Comparison of ENCODE assay signal across 11 mouse cellular contexts in the genomic region with DNA sequence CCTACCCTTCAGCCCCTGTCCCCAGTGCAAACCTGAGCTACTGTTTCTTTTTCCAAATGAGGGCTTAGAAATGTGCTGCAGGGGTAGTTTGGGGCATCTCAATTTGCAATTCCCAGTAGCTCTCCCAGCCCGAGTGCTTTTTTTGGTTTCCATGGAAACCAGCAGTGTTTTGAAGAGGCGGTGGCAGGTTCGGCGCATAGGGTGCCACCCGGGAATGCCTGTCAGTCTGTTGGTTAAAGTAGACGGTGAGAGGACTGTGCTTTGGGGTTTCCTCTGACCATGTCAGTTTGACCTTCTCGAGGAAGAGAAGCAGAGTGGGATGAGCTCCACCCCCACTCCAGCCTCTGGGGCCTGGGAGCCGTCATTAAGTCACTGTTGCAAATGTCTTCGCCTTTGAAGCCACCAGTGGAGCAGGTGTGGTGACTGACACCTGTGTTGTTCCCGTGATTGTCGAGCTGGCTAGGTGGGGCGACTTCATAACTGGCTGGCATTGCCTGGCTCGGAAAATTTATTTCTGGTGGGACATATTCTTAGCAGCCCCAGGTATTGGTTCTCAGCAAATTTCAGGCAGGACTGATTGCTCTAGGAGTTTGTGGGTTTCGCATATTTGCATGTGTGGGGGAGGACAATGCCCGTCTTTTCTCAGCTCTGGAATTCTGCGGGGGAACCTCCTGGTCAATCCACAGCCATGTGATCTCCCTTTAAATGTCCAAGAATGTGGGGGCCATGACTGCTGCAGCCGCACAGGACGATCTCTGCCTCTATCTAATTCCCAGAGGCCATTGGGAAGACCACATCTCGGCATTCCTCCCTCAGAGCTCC. TPM values are rescaled to one million over a fixed set of nuclear protein-coding genes. Genes with fewer than 3 reads are reported as not detected.
A peak's percentile ranks its signal among the peaks of the same experiment; 100 is the strongest.
DNase-seq lines count a peak whose midpoint lies in the region; ATAC-seq lines count a peak whose summit lies in the region.
"Had no signal": no experiment of that assay in that cellular context is flagged by ENCODE, and none has a peak within 500 bp of the region (broad histone marks: within the 10 kb centered on the region; RNA-seq: fewer than 3 reads in every experiment).

No protein-coding gene starts in this region.

- H3K4me3 ChIP-seq in hindbrain, embryonic 16.5 days (ENCODE audit: low read length): no peak overlapping the region
- no peak overlapping the region for H3K4me3 ChIP-seq in neural tube, embryonic 12.5 days

- WGBS in hindbrain, embryonic 16.5 days: 9% methylated on average over 19 of the region's 19 CpGs
- 14% methylated on average over 19 of the region's 19 CpGs for WGBS in neural tube, embryonic 12.5 days

- H3K9ac ChIP-seq in hindbrain, embryonic 16.5 days (ENCODE audit: low read depth, low read length): no peak overlapping the region; the same call in 1 of the 2 replicates
- no peak overlapping the region for H3K9ac ChIP-seq in neural tube, embryonic 12.5 days

- H3K9me3 ChIP-seq in hindbrain, embryonic 16.5 days (ENCODE audit: control insufficient read depth, low read length): no peaks in the 10 kb centered on the region
- 0 out of 2 replicates have a peak, but pooled peaks cover 2% of the 10 kb centered on the region for H3K9me3 ChIP-seq in neural tube, embryonic 12.5 days

- H3K36me3 ChIP-seq in hindbrain, embryonic 16.5 days (ENCODE audit: control insufficient read depth, insufficient read depth, low read length): no peaks in the 10 kb centered on the region
- H3K36me3 ChIP-seq in neural tube, embryonic 12.5 days: no peaks in the 10 kb centered on the region

- peak; percentile 81 for ATAC-seq in hindbrain, embryonic 16.5 days
- ATAC-seq in neural tube, embryonic 12.5 days (ENCODE audit: low FRiP score, low read depth): 0 out of 2 replicates have a peak, but pooled peaks have one; percentile 13

- H3K27me3 ChIP-seq in hindbrain, embryonic 16.5 days (replicated peaks; ENCODE audit: control insufficient read depth, insufficient read depth, low read length): no peaks in the 10 kb centered on the region
- no peaks in the 10 kb centered on the region; the same call in 1 of the 2 replicates for H3K27me3 ChIP-seq in neural tube, embryonic 12.5 days (replicated peaks)

- peaks cover 28% of the 10 kb centered on the region for H3K4me1 ChIP-seq in hindbrain, embryonic 16.5 days (ENCODE audit: control insufficient read depth, insufficient read depth, low read depth, low read length)
- H3K4me1 ChIP-seq in neural tube, embryonic 12.5 days: peaks cover 15% of the 10 kb centered on the region

- H3K4me2 ChIP-seq in hindbrain, embryonic 16.5 days (ENCODE audit: low read length): peak overlapping the region; percentile 25
- H3K4me2 ChIP-seq in neural tube, embryonic 12.5 days (replicated peaks): peak overlapping the region; percentile 33

- peak overlapping the region; percentile 66 for H3K27ac ChIP-seq in hindbrain, embryonic 16.5 days (ENCODE audit: low read depth, low read length)
- H3K27ac ChIP-seq in neural tube, embryonic 12.5 days: no peak overlapping the region

- peak; percentile 24 for DNase-seq in adrenal gland, postnatal 14 days
- no peak for DNase-seq in adrenal gland, adult 18-20 months (ENCODE audit: low spot score in 2 of 2)
- peak; percentile 53 for DNase-seq in embryo, embryonic 11.5 days (ENCODE audit: low read depth, low spot score)
- DNase-seq in lung, adult 18-20 months: no peak
- DNase-seq in kidney, postnatal 36 days: no peak
- no peak for DNase-seq in thymus, postnatal 4 days

RNA-seq across cellular contexts. Expression of gene Asphd2, which starts 17.1 kb away (rescaled TPM):
- 1.3 and 4.4 TPM in 2 replicates for total RNA-seq in adrenal gland, postnatal 14 days (2021)
- 1 to 10 TPM; 3.4 to 4.3 TPM for total RNA-seq in adrenal gland, adult 18-20 months (2021)
- 29.5 and 37.0 TPM in 2 replicates for polyA plus RNA-seq in hindbrain, embryonic 16.5 days (2015; fragmentation: Nextera tagmentation; extraction: Ambion mirVana)
- polyA plus RNA-seq in neural tube, embryonic 12.5 days (2016; fragmentation: Nextera tagmentation; extraction: Ambion mirVana): 55.2 and 67.7 TPM in 2 replicates
- total RNA-seq: hematopoietic stem cell, adult 5-6 weeks; monocyte, adult 5-6 weeks had no signal

RNA-seq across cellular contexts. Expression of gene Gm6588, which starts 37.5 kb away (rescaled TPM):
- total RNA-seq in adrenal gland, postnatal 14 days (2021): not detected in 2 replicates
- total RNA-seq in adrenal gland, adult 18-20 months (2021): not detected
- polyA plus RNA-seq in hindbrain, embryonic 16.5 days (2015; fragmentation: Nextera tagmentation; extraction: Ambion mirVana): 0.62 and 0.68 TPM in 2 replicates
- 0.29 and 0.36 TPM in 2 replicates for polyA plus RNA-seq in neural tube, embryonic 12.5 days (2016; fragmentation: Nextera tagmentation; extraction: Ambion mirVana)
- total RNA-seq: hematopoietic stem cell, adult 5-6 weeks; monocyte, adult 5-6 weeks had no signal
- polyA plus RNA-seq: thymus, postnatal 0 days had no signal

RNA-seq across cellular contexts. Expression of gene Gm6583, which starts 55.9 kb away (rescaled TPM):
- total RNA-seq in adrenal gland, postnatal 14 days (2021): not detected in 2 replicates
- total RNA-seq in adrenal gland, adult 18-20 months (2021): not detected
- polyA plus RNA-seq in hindbrain, embryonic 16.5 days (2015; fragmentation: Nextera tagmentation; extraction: Ambion mirVana): 0.17 and 0.21 TPM in 2 replicates
- 0.20 and 0.28 TPM in 2 replicates for polyA plus RNA-seq in neural tube, embryonic 12.5 days (2016; fragmentation: Nextera tagmentation; extraction: Ambion mirVana)
- total RNA-seq: hematopoietic stem cell, adult 5-6 weeks; monocyte, adult 5-6 weeks had no signal

Comparison
In these comparisons a context has a peak if more than half of its experiments do, and no peak if none do; other contexts are left out.
1. DNase-seq: peak in adrenal gland, postnatal 14 days (single experiment) and embryo, embryonic 11.5 days (single experiment); none in adrenal gland, adult 18-20 months (0 of 2), lung, adult 18-20 months (0 of 2), kidney, postnatal 36 days (0 of 2) and thymus, postnatal 4 days (single experiment).